Mouse (Mus musculus) megakaryocyte, embryonic 14.5 days (primary cell): ENCODE data around the gene Mrps15.

ENCODE experiments used
- FLI1 ChIP-seq: IDR thresholded peaks from 2 replicates; pipeline ENCODE4 v1.6.1; 2012; ENCODE audit warnings: low read length, inconsistent platforms, mixed read lengths
- GATA1 ChIP-seq: IDR thresholded peaks from 3 replicates; pipeline ENCODE4 v1.6.1; 2012; ENCODE audit warnings: mixed read lengths, low read length, inconsistent platforms, borderline replicate concordance

- TF ChIP-seq GATA1 (no peak), FLI1 (no peak)
These were observed 12.3 kb downstream of the Mrps15 start for GRCm38 (mm10) chr4:126058997-126059362.
